Mouse (Mus musculus) CH12.LX (cell line): Measurements from ENCODE around the gene Acaca.

Experiments used
- CHD1 ChIP-seq: IDR thresholded peaks from 2 replicates; pipeline ENCODE4 v1.6.1; 2012; ENCODE audit warnings: low read depth, low read length, improper control_type of control experiment, inconsistent platforms
- CHD2 ChIP-seq: IDR thresholded peaks from 2 replicates; pipeline ENCODE4 v1.6.1; 2011; ENCODE audit warnings: low read length, improper control_type of control experiment
- CTCF ChIP-seq, 2 experiments: IDR thresholded peaks in 1 of 2; conservative IDR thresholded peaks in 1 of 2; 2 replicates each; pipeline ENCODE4 v1.5.1; 2011 to 2012; ENCODE audit warnings: low read depth in 2 of 2, low read length in 2 of 2, improper control_type of control experiment in 1 of 2, inconsistent platforms in 1 of 2, mild to moderate bottlenecking in 1 of 2, moderate library complexity in 1 of 2
- EP300 ChIP-seq: IDR thresholded peaks from 2 replicates; pipeline ENCODE4 v1.6.1; 2011; ENCODE audit warnings: low read length, improper control_type of control experiment
- MAZ ChIP-seq: IDR thresholded peaks from 2 replicates; pipeline ENCODE4 v1.6.1; 2012; ENCODE audit warnings: low read depth, mild to moderate bottlenecking, inconsistent platforms, low read length, improper control_type of control experiment, moderate library complexity
- POLR2A ChIP-seq: IDR thresholded peaks from 2 replicates; pipeline ENCODE4 v1.6.1; 2011; ENCODE audit warnings: low read depth, mild to moderate bottlenecking, improper control_type of control experiment, low read length
- TCF12 ChIP-seq: IDR thresholded peaks from 2 replicates; pipeline ENCODE4 v1.6.1; 2014; ENCODE audit warnings: low read depth, mild to moderate bottlenecking, inconsistent platforms, low read length, improper control_type of control experiment
- USF1 ChIP-seq: IDR thresholded peaks from 2 replicates; pipeline ENCODE4 v1.6.1; 2014; ENCODE audit warnings: low read depth, mild to moderate bottlenecking, inconsistent platforms, low read length, improper control_type of control experiment
- ZC3H11A ChIP-seq: IDR thresholded peaks from 2 replicates; pipeline ENCODE4 v1.6.1; 2012; ENCODE audit warnings: low read depth, mild to moderate bottlenecking, inconsistent platforms, low read length, improper control_type of control experiment

DNA sequence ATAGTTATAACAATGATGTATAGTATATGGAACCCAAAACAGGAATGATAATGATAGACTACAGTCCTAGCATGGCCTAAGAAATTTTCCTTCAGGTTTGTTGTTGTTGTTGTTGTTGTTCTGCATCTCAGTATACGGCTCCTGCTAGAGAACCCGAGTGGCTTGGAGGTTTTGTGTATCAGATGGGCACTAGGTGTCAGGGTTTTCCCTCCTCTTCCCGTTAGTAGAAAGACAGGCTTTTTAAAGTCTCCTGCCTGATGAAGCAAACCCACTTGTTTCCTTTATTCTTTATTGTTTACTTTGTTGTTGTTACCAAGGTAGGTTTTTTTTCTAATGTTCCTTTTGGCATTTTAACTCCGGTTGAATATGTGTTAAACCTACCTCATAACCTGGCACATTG lies 197.6 kb downstream of the Acaca start:
- TF ChIP-seq CTCF (conservative IDR thresholded peaks at IDR 0.05 in 1 of 2, IDR thresholded peaks at IDR 0.05 in 1 of 2; ENCODE audit: low read depth in 2 of 2, low read length in 2 of 2) (peak in 1 of 2 experiments; percentile 7; a peak in 1 of 4 replicates), EP300 (no peak), ZC3H11A (no peak), POLR2A (no peak), TCF12 (no peak), CHD1 (no peak), MAZ (no peak), CHD2 (no peak), USF1 (no peak)
